Mouse (Mus musculus) erythroblast, embryonic 14.5 days (primary cell): ENCODE measurements around the gene Hmgn2. TPM values are rescaled to one million over a fixed set of nuclear protein-coding genes. Genes with fewer than 3 reads are reported as not detected.
"Not testable (repeated sequence)": the region's sequence is repeated elsewhere in the genome, so short reads cannot be mapped to it uniquely, and the experiment has no call there.

ENCODE experiments used
- H3K27me3 ChIP-seq: 2 replicates; pipeline ENCODE4 v1.6.1; 2012; ENCODE audit warnings: inconsistent platforms; ENCODE audit not compliant: control insufficient read depth
- H3K36me3 ChIP-seq: 2 replicates; pipeline ENCODE4 v1.6.1; 2012; ENCODE audit warnings: mild to moderate bottlenecking, inconsistent platforms; ENCODE audit not compliant: control insufficient read depth
- H3K4me1 ChIP-seq: 2 replicates; pipeline ENCODE4 v1.6.1; 2012; ENCODE audit warnings: inconsistent platforms; ENCODE audit not compliant: control insufficient read depth
- H3K4me3 ChIP-seq: replicated peaks from 2 replicates; pipeline ENCODE3; 2012; ENCODE audit warnings: moderate library complexity, mild to moderate bottlenecking, inconsistent platforms
- H3K9me3 ChIP-seq: 2 replicates; pipeline ENCODE4 v1.6.1; 2012; ENCODE audit warnings: low read length, inconsistent platforms, mixed read lengths; ENCODE audit not compliant: control insufficient read depth
- GATA1 ChIP-seq: IDR thresholded peaks from 2 replicates; pipeline ENCODE4 v1.6.1; 2012; ENCODE audit warnings: low read length, inconsistent platforms, mixed read lengths
- TAL1 ChIP-seq: IDR thresholded peaks from 3 replicates; pipeline ENCODE4 v1.6.1; 2012; ENCODE audit warnings: low read length, inconsistent platforms, mixed read lengths
- polyA plus RNA-seq: library from polyadenylated mRNA; stranded (reverse); fragments of >175 nt; gene quantifications from 2 replicates; pipeline ENCODE4 v1.2.3, GENCODE M21; 2012

The Hmgn2 gene
- polyA plus RNA-seq, 1 experiment: 87.9 TPM

- Histone ChIP-seq H3K9me3 (no peaks in the 10 kb centered on the region), H3K4me3 (no peak overlapping the region), H3K4me1 (no peaks in the 10 kb centered on the region), H3K27me3 (no peaks in the 10 kb centered on the region), H3K36me3 (no peaks in the 10 kb centered on the region)
- TF ChIP-seq TAL1: no peak
Observed at GRCm38 (mm10) chr4:133938077-133938476, 30.4 kb downstream of the Hmgn2 start.

DNA sequence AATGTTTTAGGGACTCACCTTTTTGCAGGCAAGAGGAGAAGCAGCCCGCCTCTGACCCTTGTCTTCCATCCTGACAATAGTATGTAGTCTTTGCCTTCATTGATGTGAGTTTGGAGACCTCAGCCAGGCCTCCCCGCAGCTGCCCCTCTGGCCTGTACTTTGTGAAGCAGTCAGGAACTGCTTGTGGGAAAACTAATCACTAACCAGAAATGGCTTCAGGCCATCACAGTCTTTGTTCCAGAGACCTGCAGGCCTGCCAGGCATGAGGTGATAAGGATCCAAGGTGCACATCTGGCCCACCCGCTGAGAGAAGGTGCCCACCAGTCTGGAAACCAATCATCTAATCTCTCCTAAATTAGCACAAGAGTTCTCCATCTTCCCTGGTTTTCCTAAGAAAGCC lies 36.7 kb downstream of the Hmgn2 start:
- Histone ChIP-seq H3K9me3 (no peaks in the 10 kb centered on the region), H3K27me3 (no peaks in the 10 kb centered on the region), H3K4me3 (no peak overlapping the region), H3K36me3 (no peaks in the 10 kb centered on the region), H3K4me1 (peaks cover 6% of the 10 kb centered on the region)
- no peak for TF ChIP-seq GATA1
- TF ChIP-seq TAL1: no peak

DNA sequence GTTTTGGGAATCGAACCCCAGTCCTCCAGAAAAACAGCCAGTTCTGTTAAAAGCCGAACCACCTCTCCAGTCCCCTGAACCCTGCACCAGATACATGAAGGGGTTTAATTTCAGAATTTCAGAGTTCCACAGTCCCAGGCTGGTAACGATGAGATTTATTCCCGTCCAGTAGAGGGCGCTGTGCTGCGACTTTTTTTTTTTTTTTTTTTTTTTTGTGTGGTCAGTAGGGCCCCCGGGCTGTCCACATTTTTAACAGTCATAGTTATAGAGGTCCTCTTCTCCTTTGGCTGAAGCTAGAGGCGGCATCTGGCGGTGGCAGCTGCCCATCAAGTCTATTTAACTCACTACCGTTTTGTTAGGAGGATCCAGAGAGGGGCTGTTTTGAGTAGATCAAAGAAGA lies 37.1 kb downstream of the Hmgn2 start:
- H3K4me1 ChIP-seq: peaks cover 6% of the 10 kb centered on the region
- no peaks in the 10 kb centered on the region for H3K9me3 ChIP-seq
- no peak overlapping the region for H3K4me3 ChIP-seq
- no peaks in the 10 kb centered on the region for H3K36me3 ChIP-seq
- TF ChIP-seq GATA1: no peak
- TF ChIP-seq TAL1: no peak
- H3K27me3 ChIP-seq: no peaks in the 10 kb centered on the region

- Histone ChIP-seq H3K4me3 (no peak overlapping the region), H3K36me3 (no peaks in the 10 kb centered on the region), H3K9me3 (no peaks in the 10 kb centered on the region), H3K4me1 (peaks cover 6% of the 10 kb centered on the region), H3K27me3 (no peaks in the 10 kb centered on the region)
- TF ChIP-seq TAL1 (no peak), GATA1 (no peak)
Observed at GRCm38 (mm10) chr4:133929278-133929670, 39.2 kb downstream of the Hmgn2 start.

- Histone ChIP-seq H3K36me3 (no peaks in the 10 kb centered on the region), H3K9me3 (no peaks in the 10 kb centered on the region), H3K27me3 (no peaks in the 10 kb centered on the region), H3K4me3 (no peak overlapping the region), H3K4me1 (peaks cover 6% of the 10 kb centered on the region)
- TF ChIP-seq TAL1 (no peak), GATA1 (no peak)
Observed at GRCm38 (mm10) chr4:133928576-133929277, 39.7 kb downstream of the Hmgn2 start.

GRCm38 (mm10) chr4:133925204-133925603 lies 43.2 kb downstream of the Hmgn2 start:
- no peak overlapping the region for H3K4me3 ChIP-seq
- no peaks in the 10 kb centered on the region for H3K36me3 ChIP-seq
- TF ChIP-seq GATA1 (no peak), TAL1 (no peak)
- H3K4me1 ChIP-seq: peaks cover 4% of the 10 kb centered on the region
- H3K27me3 ChIP-seq: no peaks in the 10 kb centered on the region
- H3K9me3 ChIP-seq: no peaks in the 10 kb centered on the region

- no peak overlapping the region for H3K4me3 ChIP-seq
- H3K36me3 ChIP-seq: no peaks in the 10 kb centered on the region
- H3K4me1 ChIP-seq: peaks cover 2% of the 10 kb centered on the region; the same call in 1 of the 2 replicates
- H3K27me3 ChIP-seq: no peaks in the 10 kb centered on the region
- TF ChIP-seq TAL1: no peak
- TF ChIP-seq GATA1: no peak
- H3K9me3 ChIP-seq: no peaks in the 10 kb centered on the region
Observed at GRCm38 (mm10) chr4:133923743-133924142, 44.7 kb downstream of the Hmgn2 start.

- not testable (repeated sequence) for H3K9me3 ChIP-seq, H3K4me3 ChIP-seq, H3K36me3 ChIP-seq, H3K27me3 ChIP-seq, H3K4me1 ChIP-seq
Observed at GRCm38 (mm10) chr4:133918093-133918825, 50.2 kb downstream of the Hmgn2 start.

Other genes with a start within 250 kb of the Hmgn2 start
- gene Arid1a, start 211.9 kb downstream of the Hmgn2 start, polyA plus RNA-seq: 2.3 and 2.6 TPM in 2 replicates
- gene Rps6ka1, start 80.9 kb downstream of the Hmgn2 start, polyA plus RNA-seq: 0.78 and 1.0 TPM in 2 replicates
- 1.2 and 1.5 TPM in 2 replicates for gene Dhdds, start 32.3 kb upstream of the Hmgn2 start, polyA plus RNA-seq
- not detected in 2 replicates for gene Lin28a, start 50.2 kb upstream of the Hmgn2 start, polyA plus RNA-seq
- gene Zfp683, start 85.2 kb upstream of the Hmgn2 start, polyA plus RNA-seq: not detected in 2 replicates
- 0.01 TPM in 1 of 2 replicates, not detected in the other for gene Crybg2, start 92.2 kb upstream of the Hmgn2 start, polyA plus RNA-seq
- gene Cd52, start 126.4 kb upstream of the Hmgn2 start, polyA plus RNA-seq: 0.24 and 0.41 TPM in 2 replicates
- 0.08 and 0.21 TPM in 2 replicates for gene Ubxn11, start 133.9 kb upstream of the Hmgn2 start, polyA plus RNA-seq
- 2.5 and 5.4 TPM in 2 replicates for gene Sh3bgrl3, start 160.1 kb upstream of the Hmgn2 start, polyA plus RNA-seq
- 2.4 and 3.6 TPM in 2 replicates for gene Cep85, start 218.5 kb upstream of the Hmgn2 start, polyA plus RNA-seq
- gene Gm7534, start 234.4 kb upstream of the Hmgn2 start, polyA plus RNA-seq: not detected in 2 replicates